Mouse (Mus musculus) hindbrain, embryonic 11.5 days (tissue): Measurements from ENCODE around the gene Mast3. TPM values are rescaled to one million over a fixed set of nuclear protein-coding genes. Genes with fewer than 3 reads are reported as not detected.

Source experiments
- ATAC-seq: fragments of 200-750 bp; cut with Nextera tagmentation; 2 replicates; pipeline ENCODE4 v1.8.0; 2017; ENCODE audit warnings: mild to moderate bottlenecking, moderate TSS enrichment, moderate library complexity; ENCODE audit not compliant: low FRiP score
- DNase-seq: peaks from one replicate; pipeline ENCODE4 v3.0.0-alpha.2; 2015; ENCODE audit warnings: low spot score
- H3K27ac ChIP-seq: fragments of 300-500 bp; sonication (generic); 2 replicates; pipeline ENCODE4 v1.5.1; 2014; ENCODE audit warnings: mild to moderate bottlenecking, low read depth, low read length
- H3K27me3 ChIP-seq: fragments of 300-500 bp; sonication (generic); 2 replicates; pipeline ENCODE4 v1.6.1; 2014; ENCODE audit warnings: mild to moderate bottlenecking, low read length, moderate library complexity, mixed read lengths; ENCODE audit not compliant: control insufficient read depth, insufficient read depth
- H3K36me3 ChIP-seq: fragments of 300-500 bp; sonication (generic); 2 replicates; pipeline ENCODE4 v1.6.1; 2014; ENCODE audit warnings: mild to moderate bottlenecking, low read length, moderate library complexity, mixed read lengths; ENCODE audit not compliant: control insufficient read depth, insufficient read depth
- H3K4me1 ChIP-seq: fragments of 300-500 bp; sonication (generic); replicated peaks from 2 replicates; pipeline ENCODE4 v1.6.1; 2014; ENCODE audit warnings: low read length, mixed read lengths; ENCODE audit not compliant: control insufficient read depth, insufficient read depth
- H3K4me2 ChIP-seq: fragments of 300-500 bp; sonication (generic); replicated peaks from 2 replicates; pipeline ENCODE4 v1.6.1; 2014; ENCODE audit warnings: mild to moderate bottlenecking, low read depth, low read length
- H3K4me3 ChIP-seq: fragments of 300-500 bp; sonication (generic); 2 replicates; pipeline ENCODE4 v1.5.1; 2014; ENCODE audit warnings: low read depth, low read length
- H3K9ac ChIP-seq: fragments of 300-500 bp; sonication (generic); 2 replicates; pipeline ENCODE4 v1.6.1; 2014; ENCODE audit warnings: low read depth, low read length
- H3K9me3 ChIP-seq: fragments of 300-500 bp; sonication (generic); 2 replicates; pipeline ENCODE4 v1.6.1; 2016; ENCODE audit warnings: low read length; ENCODE audit not compliant: control insufficient read depth
- WGBS: fragments of 180-500 bp; shearing (Covaris S2); extraction: QIAGEN DNeasy Blood & Tissue Kit; methylation state at CpG from one replicate; pipeline ENCODE4 v1.1.7; 2014; 5-methylcytosine and 5-hydroxymethylcytosine counted together
- polyA plus RNA-seq: library from polyadenylated mRNA; unstranded; fragments of >200 nt; fragmentation: Nextera tagmentation; extraction: Ambion mirVana; gene quantifications from 2 replicates; pipeline ENCODE4 v1.2.1, GENCODE M21; 2014

Gene Mast3
- polyA plus RNA-seq, 1 experiment from 2014 or later: 11.2 TPM

GRCm38 (mm10) chr8:70812055-70812454, 7.2 kb upstream of the Mast3 start:
- no peak for ATAC-seq
- Histone ChIP-seq H3K27ac (no peak overlapping the region), H3K9me3 (no peaks in the 10 kb centered on the region), H3K9ac (no peak overlapping the region), H3K27me3 (peaks cover 9% of the 10 kb centered on the region), H3K36me3 (no peaks in the 10 kb centered on the region), H3K4me2 (no peak overlapping the region), H3K4me3 (no peak overlapping the region), H3K4me1 (peaks cover 8% of the 10 kb centered on the region; the same call in 1 of the 2 replicates)
- 37% methylated on average over 4 of the region's 4 CpGs for WGBS
- no peak for DNase-seq

- H3K9ac ChIP-seq: no peak overlapping the region
- no peaks in the 10 kb centered on the region; the same call in 1 of the 2 replicates for H3K27me3 ChIP-seq
- H3K4me3 ChIP-seq: no peak overlapping the region
- H3K4me1 ChIP-seq: 0 out of 2 replicates have a peak, but pooled peaks cover 2% of the 10 kb centered on the region
- WGBS: 74% methylated on average over 20 of the region's 20 CpGs
- ATAC-seq: no peak; the same call in 1 of the 2 replicates
- H3K36me3 ChIP-seq: no peaks in the 10 kb centered on the region
- no peak overlapping the region for H3K27ac ChIP-seq
- DNase-seq: no peak
- H3K9me3 ChIP-seq: no peaks in the 10 kb centered on the region
- H3K4me2 ChIP-seq: no peak overlapping the region
Observed at GRCm38 (mm10) chr8:70810962-70811680, 6.3 kb upstream of the Mast3 start.

- Histone ChIP-seq H3K4me2 (no peak overlapping the region), H3K27me3 (peaks cover 15% of the 10 kb centered on the region), H3K4me1 (peaks cover 2% of the 10 kb centered on the region; the same call in 1 of the 2 replicates), H3K4me3 (no peak overlapping the region), H3K27ac (no peak overlapping the region), H3K9ac (no peak overlapping the region), H3K9me3 (no peaks in the 10 kb centered on the region), H3K36me3 (no peaks in the 10 kb centered on the region)
- ATAC-seq (no peak), DNase-seq (no peak)
- 73% methylated on average over 8 of the region's 8 CpGs for WGBS
Observed at GRCm38 (mm10) chr8:70808955-70809701, 4.3 kb upstream of the Mast3 start.

- Histone ChIP-seq H3K9me3 (no peaks in the 10 kb centered on the region), H3K9ac (no peak within 1 kb of the TSS), H3K4me2 (no peak within 1 kb of the TSS), H3K36me3 (no peaks in the 10 kb centered on the region), H3K4me3 (no peak within 1 kb of the TSS), H3K4me1 (peaks cover 5% of the 10 kb centered on the region; the same call in 1 of the 2 replicates), H3K27ac (no peak within 1 kb of the TSS), H3K27me3 (peaks cover 24% of the 10 kb centered on the region)
- DNase-seq (no peak), ATAC-seq (no peak)
- 67% methylated on average over 5 of the region's 5 CpGs for WGBS
Observed at GRCm38 (mm10) chr8:70808239-70808638, 3.4 kb upstream of the Mast3 start, which contains the start of gene Il12rb1. Il12rb1 (plus strand) TSS chr8:70808449.

- ATAC-seq (no peak), DNase-seq (no peak)
- H3K9me3 ChIP-seq: no peaks in the 10 kb centered on the region
- no peak overlapping the region for H3K27ac ChIP-seq
- no peaks in the 10 kb centered on the region for H3K36me3 ChIP-seq
- no peak overlapping the region for H3K4me2 ChIP-seq
- peaks cover 5% of the 10 kb centered on the region; the same call in 1 of the 2 replicates for H3K4me1 ChIP-seq
- peaks cover 28% of the 10 kb centered on the region for H3K27me3 ChIP-seq
- WGBS: 44% methylated on average over 1 of the region's 1 CpGs
- H3K9ac ChIP-seq: no peak overlapping the region
- no peak overlapping the region for H3K4me3 ChIP-seq
Observed at GRCm38 (mm10) chr8:70807304-70807703, 2.5 kb upstream of the Mast3 start.

- Histone ChIP-seq H3K27me3 (peaks cover 31% of the 10 kb centered on the region), H3K9ac (no peak overlapping the region), H3K4me1 (peaks cover 7% of the 10 kb centered on the region; the same call in 1 of the 2 replicates), H3K9me3 (no peaks in the 10 kb centered on the region), H3K4me2 (no peak overlapping the region), H3K36me3 (no peaks in the 10 kb centered on the region), H3K4me3 (no peak overlapping the region), H3K27ac (no peak overlapping the region)
- WGBS: 77% methylated on average over 4 of the region's 4 CpGs
- ATAC-seq (no peak), DNase-seq (no peak)
Observed at GRCm38 (mm10) chr8:70806541-70806940, 1.7 kb upstream of the Mast3 start.

GRCm38 (mm10) chr8:70803761-70804480, 933 bp downstream of the Mast3 start:
- Histone ChIP-seq H3K36me3 (no peaks in the 10 kb centered on the region), H3K4me3 (peak overlapping the region; percentile 48), H3K27ac (no peak overlapping the region), H3K9ac (peak overlapping the region; percentile 44), H3K4me1 (peaks cover 4% of the 10 kb centered on the region; the same call in 1 of the 2 replicates), H3K9me3 (no peaks in the 10 kb centered on the region), H3K27me3 (peaks cover 42% of the 10 kb centered on the region), H3K4me2 (peak overlapping the region; percentile 89)
- WGBS: 2% methylated on average over 44 of the region's 47 CpGs
- ATAC-seq: no peak
- peak; percentile 40 for DNase-seq

GRCm38 (mm10) chr8:70802786-70803510, 1.9 kb downstream of the Mast3 start:
- no peak overlapping the region for H3K9ac ChIP-seq
- no peaks in the 10 kb centered on the region for H3K36me3 ChIP-seq
- H3K4me3 ChIP-seq: no peak overlapping the region
- ATAC-seq (no peak), DNase-seq (no peak)
- no peak overlapping the region for H3K27ac ChIP-seq
- peaks cover 52% of the 10 kb centered on the region for H3K27me3 ChIP-seq
- H3K4me2 ChIP-seq: no peak overlapping the region
- peaks cover 4% of the 10 kb centered on the region; the same call in 1 of the 2 replicates for H3K4me1 ChIP-seq
- 63% methylated on average over 11 of the region's 11 CpGs for WGBS
- no peaks in the 10 kb centered on the region for H3K9me3 ChIP-seq
